Mouse (Mus musculus) spleen, adult 2 months (tissue): ENCODE data around the gene Gfm2.

Source experiments
- CTCF ChIP-seq: fragments of 200-500 bp; IDR thresholded peaks from 2 replicates; pipeline ENCODE4 v1.5.1; 2011; ENCODE audit warnings: mild to moderate bottlenecking, inconsistent platforms; ENCODE audit not compliant: insufficient read depth, insufficient read length, insufficient replicate concordance; ENCODE audit errors: extremely low read depth
- POLR2A ChIP-seq: fragments of 200-500 bp; IDR thresholded peaks from 2 replicates; pipeline ENCODE4 v1.6.1; 2011; ENCODE audit warnings: low read depth, low read length, inconsistent platforms

DNA sequence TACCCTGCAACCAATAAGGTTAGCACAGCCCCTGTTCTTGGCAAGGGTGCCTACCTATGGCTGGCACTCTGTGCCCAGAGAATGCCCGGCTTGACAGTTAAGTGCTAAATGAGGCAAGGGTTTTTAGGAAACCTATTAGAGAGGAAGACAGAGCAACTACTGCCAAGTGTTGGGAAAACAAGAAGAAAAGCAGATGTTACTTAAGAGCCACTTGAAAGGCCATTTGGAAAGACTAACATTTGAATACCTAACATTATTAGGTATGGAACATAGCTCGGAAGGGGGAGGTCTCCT lies 59.1 kb downstream of the Gfm2 start:
- no peak for TF ChIP-seq CTCF
- TF ChIP-seq POLR2A: no peak
